Mouse (Mus musculus) heart, embryonic 11.5 days (tissue): ENCODE data around the gene Slc35g2. TPM values are rescaled to one million over a fixed set of nuclear protein-coding genes. Genes with fewer than 3 reads are reported as not detected.

Experiments
- ATAC-seq: fragments of 200-750 bp; cut with Nextera tagmentation; replicated peaks from 2 replicates; pipeline ENCODE4 v1.8.0; 2017; ENCODE audit warnings: moderate library complexity; ENCODE audit not compliant: insufficient number of reproducible peaks, low FRiP score, low TSS enrichment
- H3K27ac ChIP-seq: fragments of 300-500 bp; sonication (generic); 2 replicates; pipeline ENCODE4 v1.5.1; 2014; ENCODE audit warnings: mild to moderate bottlenecking, low read depth, low read length
- H3K27me3 ChIP-seq: fragments of 300-500 bp; sonication (generic); 2 replicates; pipeline ENCODE4 v1.6.1; 2014; ENCODE audit warnings: mild to moderate bottlenecking, low read length, mixed read lengths; ENCODE audit not compliant: control insufficient read depth, insufficient read depth
- H3K36me3 ChIP-seq: fragments of 300-500 bp; sonication (generic); 2 replicates; pipeline ENCODE4 v1.6.1; 2014; ENCODE audit warnings: mild to moderate bottlenecking, low read length, moderate library complexity, mixed read lengths; ENCODE audit not compliant: control insufficient read depth, insufficient read depth
- H3K4me1 ChIP-seq: fragments of 300-500 bp; sonication (generic); 2 replicates; pipeline ENCODE4 v1.6.1; 2014; ENCODE audit warnings: low read length; ENCODE audit not compliant: control insufficient read depth, insufficient read depth
- H3K4me2 ChIP-seq: fragments of 300-500 bp; sonication (generic); 2 replicates; pipeline ENCODE4 v1.6.1; 2014; ENCODE audit warnings: mild to moderate bottlenecking, moderate library complexity
- H3K4me3 ChIP-seq: fragments of 300-500 bp; sonication (generic); 2 replicates; pipeline ENCODE4 v1.5.1; 2014; ENCODE audit warnings: low read depth, low read length
- H3K9ac ChIP-seq: fragments of 300-500 bp; sonication (generic); 2 replicates; pipeline ENCODE4 v1.6.1; 2014; ENCODE audit warnings: mild to moderate bottlenecking, low read depth, low read length, moderate library complexity
- H3K9me3 ChIP-seq: fragments of 300-500 bp; sonication (generic); replicated peaks from 2 replicates; pipeline ENCODE4 v1.6.1; 2016; ENCODE audit warnings: low read length; ENCODE audit not compliant: control insufficient read depth
- WGBS: fragments of 180-500 bp; shearing (Covaris S2); extraction: QIAGEN DNeasy Blood & Tissue Kit; methylation state at CpG from one replicate; pipeline ENCODE4 v1.1.7; 2014; ENCODE audit not compliant: insufficient replicate concordance; 5-methylcytosine and 5-hydroxymethylcytosine counted together
- polyA plus RNA-seq: library from polyadenylated mRNA; unstranded; fragments of >200 nt; fragmentation: Nextera tagmentation; extraction: Ambion mirVana; gene quantifications from 2 replicates; pipeline ENCODE4 v1.2.1, GENCODE M21; 2014

Slc35g2 gene
- polyA plus RNA-seq, 1 experiment from 2014 or later: 10.1 TPM

GRCm38 (mm10) chr9:100597546-100597945 lies 26.7 kb upstream of the Slc35g2 start, which contains the start of gene Stag1:
Stag1 (plus strand) TSS chr9:100597798.
- WGBS: 83% methylated on average over 8 of the region's 8 CpGs
- Histone ChIP-seq H3K4me3 (no peak within 1 kb of the TSS), H3K27ac (no peak within 1 kb of the TSS), H3K27me3 (no peaks in the 10 kb centered on the region), H3K9ac (no peak within 1 kb of the TSS), H3K9me3 (no peaks in the 10 kb centered on the region), H3K4me1 (no peaks in the 10 kb centered on the region), H3K36me3 (no peaks in the 10 kb centered on the region), H3K4me2 (no peak within 1 kb of the TSS)
- no peak for ATAC-seq

- Histone ChIP-seq H3K4me2 (no peak overlapping the region), H3K27me3 (no peaks in the 10 kb centered on the region), H3K4me3 (no peak overlapping the region), H3K27ac (no peak overlapping the region), H3K9me3 (no peaks in the 10 kb centered on the region), H3K4me1 (no peaks in the 10 kb centered on the region), H3K36me3 (no peaks in the 10 kb centered on the region), H3K9ac (no peak overlapping the region)
- no peak for ATAC-seq
- 85% methylated on average over 8 of the region's 8 CpGs for WGBS
Measured at GRCm38 (mm10) chr9:100596317-100596716, 25.4 kb upstream of the Slc35g2 start.

- Histone ChIP-seq H3K36me3 (no peaks in the 10 kb centered on the region), H3K27ac (no peak overlapping the region), H3K4me3 (no peak overlapping the region), H3K9ac (no peak overlapping the region), H3K4me1 (no peaks in the 10 kb centered on the region), H3K27me3 (no peaks in the 10 kb centered on the region), H3K9me3 (no peaks in the 10 kb centered on the region), H3K4me2 (no peak overlapping the region)
- 63% methylated on average over 4 of the region's 4 CpGs for WGBS
- no peak for ATAC-seq
Measured at GRCm38 (mm10) chr9:100590462-100590861, 19.6 kb upstream of the Slc35g2 start.

GRCm38 (mm10) chr9:100584031-100584430 lies 13.1 kb upstream of the Slc35g2 start:
- Histone ChIP-seq H3K4me3 (no peak overlapping the region), H3K4me1 (peaks cover 7% of the 10 kb centered on the region; the same call in 1 of the 2 replicates), H3K4me2 (no peak overlapping the region), H3K9me3 (no peaks in the 10 kb centered on the region), H3K36me3 (no peaks in the 10 kb centered on the region), H3K27me3 (no peaks in the 10 kb centered on the region), H3K9ac (no peak overlapping the region), H3K27ac (no peak overlapping the region)
- 83% methylated on average over 4 of the region's 4 CpGs for WGBS
- no peak for ATAC-seq

GRCm38 (mm10) chr9:100582883-100583575 lies 12.1 kb upstream of the Slc35g2 start:
- Histone ChIP-seq H3K36me3 (no peaks in the 10 kb centered on the region), H3K4me2 (peak overlapping the region; percentile 3; the same call in 1 of the 2 replicates), H3K4me3 (no peak overlapping the region), H3K27me3 (no peaks in the 10 kb centered on the region), H3K4me1 (peaks cover 7% of the 10 kb centered on the region; the same call in 1 of the 2 replicates), H3K27ac (no peak overlapping the region), H3K9ac (no peak overlapping the region), H3K9me3 (no peaks in the 10 kb centered on the region)
- WGBS: 49% methylated on average over 13 of the region's 13 CpGs
- ATAC-seq: no peak; the same call in 1 of the 2 replicates

- H3K27me3 ChIP-seq: no peaks in the 10 kb centered on the region
- no peak overlapping the region for H3K4me3 ChIP-seq
- ATAC-seq: peak; percentile 65
- H3K27ac ChIP-seq: peak overlapping the region; percentile 54
- no peak overlapping the region; the same call in 1 of the 2 replicates for H3K4me2 ChIP-seq
- no peaks in the 10 kb centered on the region for H3K9me3 ChIP-seq
- peaks cover 7% of the 10 kb centered on the region; the same call in 1 of the 2 replicates for H3K4me1 ChIP-seq
- H3K36me3 ChIP-seq: no peaks in the 10 kb centered on the region
- no peak overlapping the region for H3K9ac ChIP-seq
- 42% methylated on average over 13 of the region's 13 CpGs for WGBS
Measured at GRCm38 (mm10) chr9:100581543-100582492, 10.9 kb upstream of the Slc35g2 start.

GRCm38 (mm10) chr9:100580196-100580740 lies 9.4 kb upstream of the Slc35g2 start:
- Histone ChIP-seq H3K9me3 (no peaks in the 10 kb centered on the region), H3K27me3 (no peaks in the 10 kb centered on the region), H3K9ac (no peak overlapping the region), H3K4me3 (no peak overlapping the region), H3K4me2 (no peak overlapping the region), H3K36me3 (no peaks in the 10 kb centered on the region), H3K27ac (no peak overlapping the region), H3K4me1 (peaks cover 7% of the 10 kb centered on the region; the same call in 1 of the 2 replicates)
- WGBS: 61% methylated on average over 20 of the region's 20 CpGs
- no peak for ATAC-seq

GRCm38 (mm10) chr9:100573942-100574341 lies 3.1 kb upstream of the Slc35g2 start:
- H3K9me3 ChIP-seq: no peaks in the 10 kb centered on the region
- H3K27ac ChIP-seq: no peak overlapping the region
- ATAC-seq: no peak
- no peak overlapping the region for H3K9ac ChIP-seq
- H3K4me2 ChIP-seq: no peak overlapping the region
- no peaks in the 10 kb centered on the region for H3K36me3 ChIP-seq
- H3K4me1 ChIP-seq: no peaks in the 10 kb centered on the region
- H3K27me3 ChIP-seq: no peaks in the 10 kb centered on the region
- 54% methylated on average over 5 of the region's 5 CpGs for WGBS
- H3K4me3 ChIP-seq: no peak overlapping the region
